Mouse (Mus musculus): ENCODE results near the gene Mpp3. TPM values are rescaled to one million over a fixed set of nuclear protein-coding genes. Genes with fewer than 3 reads are reported as not detected.

Gene Mpp3
- polyA plus RNA-seq, 1 experiment from 2014 or later, result 23.3 TPM

- Histone ChIP-seq H3K4me1 (replicated peaks; ENCODE audit: control insufficient read depth, insufficient read depth, low read length) (no peaks in the 10 kb centered on the region), H3K4me3 (ENCODE audit: low read depth, low read length) (peak overlapping the region; percentile 33), H3K27me3 (ENCODE audit: control insufficient read depth, insufficient read depth, low read length) (peaks cover 8% of the 10 kb centered on the region), H3K9ac (ENCODE audit: low read depth, low read length) (peak overlapping the region; percentile 34; the same call in 1 of the 2 replicates), H3K4me2 (replicated peaks; ENCODE audit: low read depth, low read length) (peak overlapping the region; percentile 81), H3K27ac (ENCODE audit: low read depth, low read length) (no peak overlapping the region), H3K36me3 (ENCODE audit: control insufficient read depth, insufficient read depth, low read length) (0 out of 2 replicates have a peak, but pooled peaks cover 2% of the 10 kb centered on the region), H3K9me3 (ENCODE audit: control insufficient read depth, low read length) (no peaks in the 10 kb centered on the region)
- WGBS, result 3% methylated on average over 23 of the region's 23 CpGs
- ATAC-seq (ENCODE audit: low FRiP score), result peak; percentile 56
- peak; percentile 90 for DNase-seq (ENCODE audit: low spot score)
These were observed 33.1 kb upstream of the Mpp3 start for GRCm38 (mm10) chr11:102061236-102061940.

- Histone ChIP-seq H3K27me3 (ENCODE audit: control insufficient read depth, insufficient read depth, low read length) (no peaks in the 10 kb centered on the region), H3K27ac (ENCODE audit: low read depth, low read length) (no peak overlapping the region), H3K9me3 (ENCODE audit: control insufficient read depth, low read length) (no peaks in the 10 kb centered on the region), H3K4me2 (replicated peaks; ENCODE audit: low read depth, low read length) (no peak overlapping the region), H3K36me3 (ENCODE audit: control insufficient read depth, insufficient read depth, low read length) (no peaks in the 10 kb centered on the region), H3K9ac (ENCODE audit: low read depth, low read length) (no peak overlapping the region), H3K4me3 (ENCODE audit: low read depth, low read length) (no peak overlapping the region), H3K4me1 (replicated peaks; ENCODE audit: control insufficient read depth, insufficient read depth, low read length) (no peaks in the 10 kb centered on the region)
- DNase-seq (ENCODE audit: low spot score), result peak; percentile 81
- 26% methylated on average over 9 of the region's 9 CpGs for WGBS
- no peak for ATAC-seq (ENCODE audit: low FRiP score)
These were observed 25.6 kb upstream of the Mpp3 start for GRCm38 (mm10) chr11:102053847-102054246.

- no peak overlapping the region for H3K27ac ChIP-seq (ENCODE audit: low read depth, low read length)
- no peaks in the 10 kb centered on the region for H3K9me3 ChIP-seq (ENCODE audit: control insufficient read depth, low read length)
- H3K4me2 ChIP-seq (replicated peaks; ENCODE audit: low read depth, low read length), result no peak overlapping the region
- no peak overlapping the region for H3K9ac ChIP-seq (ENCODE audit: low read depth, low read length)
- no peak for DNase-seq (ENCODE audit: low spot score)
- no peaks in the 10 kb centered on the region for H3K36me3 ChIP-seq (ENCODE audit: control insufficient read depth, insufficient read depth, low read length)
- H3K4me1 ChIP-seq (replicated peaks; ENCODE audit: control insufficient read depth, insufficient read depth, low read length), result no peaks in the 10 kb centered on the region
- 87% methylated on average over 7 of the region's 7 CpGs for WGBS
- no peaks in the 10 kb centered on the region for H3K27me3 ChIP-seq (ENCODE audit: control insufficient read depth, insufficient read depth, low read length)
- no peak for ATAC-seq (ENCODE audit: low FRiP score)
- H3K4me3 ChIP-seq (ENCODE audit: low read depth, low read length), result no peak overlapping the region
These were observed 24.9 kb upstream of the Mpp3 start for GRCm38 (mm10) chr11:102053183-102053582.

GRCm38 (mm10) chr11:102052697-102053096 is 24.4 kb upstream of the Mpp3 start:
- no peaks in the 10 kb centered on the region for H3K27me3 ChIP-seq (ENCODE audit: control insufficient read depth, insufficient read depth, low read length)
- WGBS, result 80% methylated on average over 12 of the region's 12 CpGs
- H3K36me3 ChIP-seq (ENCODE audit: control insufficient read depth, insufficient read depth, low read length), result no peaks in the 10 kb centered on the region
- no peak overlapping the region for H3K27ac ChIP-seq (ENCODE audit: low read depth, low read length)
- no peak overlapping the region for H3K9ac ChIP-seq (ENCODE audit: low read depth, low read length)
- H3K4me3 ChIP-seq (ENCODE audit: low read depth, low read length), result no peak overlapping the region
- H3K4me2 ChIP-seq (replicated peaks; ENCODE audit: low read depth, low read length), result no peak overlapping the region
- no peaks in the 10 kb centered on the region for H3K4me1 ChIP-seq (replicated peaks; ENCODE audit: control insufficient read depth, insufficient read depth, low read length)
- DNase-seq (ENCODE audit: low spot score) (no peak), ATAC-seq (ENCODE audit: low FRiP score) (no peak)
- no peaks in the 10 kb centered on the region for H3K9me3 ChIP-seq (ENCODE audit: control insufficient read depth, low read length)

GRCm38 (mm10) chr11:102051954-102052353 is 23.7 kb upstream of the Mpp3 start:
- H3K27ac ChIP-seq (ENCODE audit: low read depth, low read length), result no peak overlapping the region
- ATAC-seq (ENCODE audit: low FRiP score) (no peak), DNase-seq (ENCODE audit: low spot score) (no peak)
- no peaks in the 10 kb centered on the region for H3K9me3 ChIP-seq (ENCODE audit: control insufficient read depth, low read length)
- 48% methylated on average over 4 of the region's 4 CpGs for WGBS
- no peak overlapping the region for H3K9ac ChIP-seq (ENCODE audit: low read depth, low read length)
- H3K27me3 ChIP-seq (ENCODE audit: control insufficient read depth, insufficient read depth, low read length), result no peaks in the 10 kb centered on the region
- no peaks in the 10 kb centered on the region for H3K4me1 ChIP-seq (replicated peaks; ENCODE audit: control insufficient read depth, insufficient read depth, low read length)
- no peaks in the 10 kb centered on the region for H3K36me3 ChIP-seq (ENCODE audit: control insufficient read depth, insufficient read depth, low read length)
- no peak overlapping the region for H3K4me2 ChIP-seq (replicated peaks; ENCODE audit: low read depth, low read length)
- no peak overlapping the region for H3K4me3 ChIP-seq (ENCODE audit: low read depth, low read length)

GRCm38 (mm10) chr11:102051541-102051940 is 23.3 kb upstream of the Mpp3 start:
- DNase-seq (ENCODE audit: low spot score), result no peak
- no peaks in the 10 kb centered on the region for H3K9me3 ChIP-seq (ENCODE audit: control insufficient read depth, low read length)
- WGBS, result 68% methylated on average over 4 of the region's 4 CpGs
- H3K36me3 ChIP-seq (ENCODE audit: control insufficient read depth, insufficient read depth, low read length), result no peaks in the 10 kb centered on the region
- H3K4me1 ChIP-seq (replicated peaks; ENCODE audit: control insufficient read depth, insufficient read depth, low read length), result no peaks in the 10 kb centered on the region
- no peak overlapping the region for H3K4me3 ChIP-seq (ENCODE audit: low read depth, low read length)
- no peak for ATAC-seq (ENCODE audit: low FRiP score)
- no peak overlapping the region for H3K27ac ChIP-seq (ENCODE audit: low read depth, low read length)
- no peak overlapping the region for H3K4me2 ChIP-seq (replicated peaks; ENCODE audit: low read depth, low read length)
- H3K9ac ChIP-seq (ENCODE audit: low read depth, low read length), result no peak overlapping the region
- H3K27me3 ChIP-seq (ENCODE audit: control insufficient read depth, insufficient read depth, low read length), result no peaks in the 10 kb centered on the region

GRCm38 (mm10) chr11:102049875-102050482 is 21.7 kb upstream of the Mpp3 start:
- no peaks in the 10 kb centered on the region for H3K36me3 ChIP-seq (ENCODE audit: control insufficient read depth, insufficient read depth, low read length)
- WGBS, result 55% methylated on average over 14 of the region's 14 CpGs
- no peak overlapping the region for H3K9ac ChIP-seq (ENCODE audit: low read depth, low read length)

GRCm38 (mm10) chr11:102046607-102047006 is 18.3 kb upstream of the Mpp3 start:
- Histone ChIP-seq H3K9me3 (ENCODE audit: control insufficient read depth, low read length) (no peaks in the 10 kb centered on the region), H3K27me3 (ENCODE audit: control insufficient read depth, insufficient read depth, low read length) (no peaks in the 10 kb centered on the region), H3K27ac (ENCODE audit: low read depth, low read length) (no peak overlapping the region), H3K9ac (ENCODE audit: low read depth, low read length) (no peak overlapping the region), H3K4me1 (replicated peaks; ENCODE audit: control insufficient read depth, insufficient read depth, low read length) (no peaks in the 10 kb centered on the region), H3K4me2 (replicated peaks; ENCODE audit: low read depth, low read length) (no peak overlapping the region), H3K36me3 (ENCODE audit: control insufficient read depth, insufficient read depth, low read length) (no peaks in the 10 kb centered on the region), H3K4me3 (ENCODE audit: low read depth, low read length) (no peak overlapping the region)
- ATAC-seq (ENCODE audit: low FRiP score) (no peak), DNase-seq (ENCODE audit: low spot score) (no peak)
- 86% methylated on average over 9 of the region's 9 CpGs for WGBS

More at GRCm38 (mm10) chr11:102049875-102050482, 21.7 kb upstream of the Mpp3 start:
- no peak for ATAC-seq (ENCODE audit: low FRiP score)
- H3K27me3 ChIP-seq (ENCODE audit: control insufficient read depth, insufficient read depth, low read length), result no peaks in the 10 kb centered on the region
- no peak overlapping the region for H3K27ac ChIP-seq (ENCODE audit: low read depth, low read length)
- no peak overlapping the region for H3K4me2 ChIP-seq (replicated peaks; ENCODE audit: low read depth, low read length)
- no peak for DNase-seq (ENCODE audit: low spot score)
- no peaks in the 10 kb centered on the region for H3K4me1 ChIP-seq (replicated peaks; ENCODE audit: control insufficient read depth, insufficient read depth, low read length)
- no peak overlapping the region for H3K4me3 ChIP-seq (ENCODE audit: low read depth, low read length)
- H3K9me3 ChIP-seq (ENCODE audit: control insufficient read depth, low read length), result no peaks in the 10 kb centered on the region

GRCm38 (mm10) chr11:102044691-102045212 is 16.5 kb upstream of the Mpp3 start:
- DNase-seq (ENCODE audit: low spot score), result no peak
- Histone ChIP-seq H3K9ac (ENCODE audit: low read depth, low read length) (no peak overlapping the region), H3K27ac (ENCODE audit: low read depth, low read length) (no peak overlapping the region), H3K4me1 (replicated peaks; ENCODE audit: control insufficient read depth, insufficient read depth, low read length) (no peaks in the 10 kb centered on the region), H3K9me3 (ENCODE audit: control insufficient read depth, low read length) (no peaks in the 10 kb centered on the region), H3K27me3 (ENCODE audit: control insufficient read depth, insufficient read depth, low read length) (no peaks in the 10 kb centered on the region), H3K4me2 (replicated peaks; ENCODE audit: low read depth, low read length) (no peak overlapping the region), H3K4me3 (ENCODE audit: low read depth, low read length) (no peak overlapping the region), H3K36me3 (ENCODE audit: control insufficient read depth, insufficient read depth, low read length) (no peaks in the 10 kb centered on the region)
- 86% methylated on average over 7 of the region's 7 CpGs for WGBS
- ATAC-seq (ENCODE audit: low FRiP score), result no peak
